Mouse (Mus musculus): ENCODE measurements at regions not wholly inside any gene's neighbourhood (a gene's known extent, or its start where the extent isn't known, plus 50 kb on each side); places are given as distances from the start of the nearest gene placed in this dataset.
A peak's percentile ranks its signal among the peaks of the same experiment; 100 is the strongest.
"Not testable (repeated sequence)": the region's sequence is repeated elsewhere in the genome, so short reads cannot be mapped to it uniquely, and the experiment has no call there.

GRCm38 (mm10) chr2:147989616-147990015 lies 57.2 kb downstream of the Foxa2 start:
- intact Hi-C loops (cut with DNase I), result no loop called here
- no peak for DNase-seq

GRCm38 (mm10) chr2:147988586-147988985 lies 58.2 kb downstream of the Foxa2 start:
- DNase-seq, result no peak
- intact Hi-C loops (cut with DNase I), result no loop called here

GRCm38 (mm10) chr2:147985261-147985575 lies 61.6 kb downstream of the Foxa2 start:
- no peak for DNase-seq
- intact Hi-C loops (cut with DNase I), result no loop called here

- no peak for DNase-seq
- intact Hi-C loops (cut with DNase I), result no loop called here
Measured at GRCm38 (mm10) chr2:147984547-147985260, 62.1 kb downstream of the Foxa2 start.

- DNase-seq, result peak in 1 of 2 experiments; percentile 6
- intact Hi-C loops (cut with DNase I), result no loop called here
Measured at GRCm38 (mm10) chr2:147980929-147981479, 65.8 kb downstream of the Foxa2 start.

GRCm38 (mm10) chr2:147980408-147980807 lies 66.4 kb downstream of the Foxa2 start:
- intact Hi-C loops (cut with DNase I), result no loop called here
- DNase-seq, result no peak

- DNase-seq, result no peak
- intact Hi-C loops (cut with DNase I), result no loop called here
Measured at GRCm38 (mm10) chr2:147979660-147980364, 67.0 kb downstream of the Foxa2 start.

- intact Hi-C loops (cut with DNase I), result no loop called here
- no peak for DNase-seq
Measured at GRCm38 (mm10) chr2:147979001-147979400, 67.8 kb downstream of the Foxa2 start.

GRCm38 (mm10) chr2:147974776-147975175 lies 72.0 kb downstream of the Foxa2 start:
- intact Hi-C loops (cut with DNase I), result no loop called here
- no peak for DNase-seq

- intact Hi-C loops (cut with DNase I), result no loop called here
- no peak for DNase-seq
Measured at GRCm38 (mm10) chr2:147968671-147969070, 78.1 kb downstream of the Foxa2 start.

GRCm38 (mm10) chr2:147967829-147968529 lies 78.8 kb downstream of the Foxa2 start:
- no peak for DNase-seq
- intact Hi-C loops (cut with DNase I), result no loop called here

GRCm38 (mm10) chr2:147963284-147963683 lies 83.5 kb downstream of the Foxa2 start:
- intact Hi-C loops (cut with DNase I); DNase-seq: not testable (repeated sequence)

GRCm38 (mm10) chr2:147961633-147962032 lies 85.1 kb downstream of the Foxa2 start:
- no peak for DNase-seq
- intact Hi-C loops (cut with DNase I), result no loop called here

- DNase-seq, result no peak
- intact Hi-C loops (cut with DNase I), result no loop called here
Measured at GRCm38 (mm10) chr2:147954183-147954582, 92.6 kb downstream of the Foxa2 start.

GRCm38 (mm10) chr2:147951233-147951632 lies 95.5 kb downstream of the Foxa2 start:
- DNase-seq, result no peak
- intact Hi-C loops (cut with DNase I), result no loop called here

GRCm38 (mm10) chr2:147944171-147945040 lies 102.4 kb downstream of the Foxa2 start:
- intact Hi-C loops (cut with DNase I), result no loop called here
- DNase-seq, result no peak

GRCm38 (mm10) chr2:147942591-147942990 lies 104.2 kb downstream of the Foxa2 start:
- no peak for DNase-seq
- intact Hi-C loops (cut with DNase I), result no loop called here

GRCm38 (mm10) chr2:147941319-147941718 lies 105.5 kb downstream of the Foxa2 start:
- intact Hi-C loops (cut with DNase I), result no loop called here
- DNase-seq, result no peak

GRCm38 (mm10) chr2:147932494-147932893 lies 114.3 kb downstream of the Foxa2 start:
- DNase-seq, result no peak
- intact Hi-C loops (cut with DNase I), result no loop called here

- no peak for DNase-seq
- intact Hi-C loops (cut with DNase I), result no loop called here
Measured at GRCm38 (mm10) chr2:147929031-147929711, 117.6 kb downstream of the Foxa2 start.
